Mouse (Mus musculus) kidney, adult 2 months (tissue): ENCODE data around the gene Sec62. TPM values are rescaled to one million over a fixed set of nuclear protein-coding genes. Genes with fewer than 3 reads are reported as not detected.

ENCODE experiments used
- DNase-seq: peaks from one replicate; pipeline ENCODE4 v3.0.0; 2021
- H3K27ac ChIP-seq: fragments of 200-500 bp; 2 replicates; pipeline ENCODE4 v1.5.1; 2012; ENCODE audit warnings: low read depth, low read length, control low read depth, inconsistent platforms; ENCODE audit not compliant: insufficient read depth
- H3K27me3 ChIP-seq: fragments of 200-500 bp; replicated peaks from 2 replicates; pipeline ENCODE4 v1.6.1; 2012; ENCODE audit warnings: mild to moderate bottlenecking, moderate library complexity, low read length, inconsistent platforms; ENCODE audit not compliant: control insufficient read depth, insufficient read depth
- H3K36me3 ChIP-seq: fragments of 200-500 bp; 2 replicates; pipeline ENCODE4 v1.6.1; 2012; ENCODE audit warnings: mild to moderate bottlenecking, moderate library complexity, low read length, inconsistent platforms; ENCODE audit not compliant: control insufficient read depth, insufficient read depth
- H3K4me1 ChIP-seq: fragments of 200-500 bp; 2 replicates; pipeline ENCODE4 v1.6.1; 2011; ENCODE audit warnings: low read length; ENCODE audit not compliant: control insufficient read depth, insufficient read depth
- H3K4me3 ChIP-seq: fragments of 200-500 bp; 2 replicates; pipeline ENCODE4 v1.5.1; 2011; ENCODE audit warnings: mild to moderate bottlenecking, low read depth, low read length, control low read depth; ENCODE audit not compliant: insufficient read depth
- CTCF ChIP-seq: fragments of 200-500 bp; conservative IDR thresholded peaks from 2 replicates; pipeline ENCODE4 v1.5.1; 2011; ENCODE audit warnings: low read depth, mild to moderate bottlenecking, control low read depth, low read length, moderate library complexity, mixed read lengths; ENCODE audit not compliant: insufficient read depth, insufficient read length
- POLR2A ChIP-seq: fragments of 200-500 bp; IDR thresholded peaks from one replicate; pipeline ENCODE4 v1.6.1; 2011; ENCODE audit warnings: low read depth, low read length, control low read depth
- WGBS: fragments of 180-500 bp; shearing (Covaris S2); methylation state at CpG from one replicate; pipeline ENCODE4 v1.1.7; 2018; 5-methylcytosine and 5-hydroxymethylcytosine counted together
- polyA plus RNA-seq: library from polyadenylated mRNA; depleted of rRNA; stranded (reverse); fragments of >200 nt; gene quantifications from 2 replicates; pipeline ENCODE4 v1.2.3, GENCODE M21; 2012; rRNA removed

Gene Sec62
- polyA plus RNA-seq, 1 experiment: 52.0 TPM

GRCm38 (mm10) chr3:30860705-30861104 lies 68.0 kb downstream of the Sec62 start:
- TF ChIP-seq POLR2A (no peak), CTCF (no peak)
- 67% methylated on average over 4 of the region's 4 CpGs for WGBS
- no peak overlapping the region for H3K4me3 ChIP-seq
- H3K4me1 ChIP-seq: no peaks in the 10 kb centered on the region; the same call in 1 of the 2 replicates
- no peaks in the 10 kb centered on the region for H3K36me3 ChIP-seq
- DNase-seq: no peak
- H3K27ac ChIP-seq: no peak overlapping the region
- no peaks in the 10 kb centered on the region for H3K27me3 ChIP-seq

DNA sequence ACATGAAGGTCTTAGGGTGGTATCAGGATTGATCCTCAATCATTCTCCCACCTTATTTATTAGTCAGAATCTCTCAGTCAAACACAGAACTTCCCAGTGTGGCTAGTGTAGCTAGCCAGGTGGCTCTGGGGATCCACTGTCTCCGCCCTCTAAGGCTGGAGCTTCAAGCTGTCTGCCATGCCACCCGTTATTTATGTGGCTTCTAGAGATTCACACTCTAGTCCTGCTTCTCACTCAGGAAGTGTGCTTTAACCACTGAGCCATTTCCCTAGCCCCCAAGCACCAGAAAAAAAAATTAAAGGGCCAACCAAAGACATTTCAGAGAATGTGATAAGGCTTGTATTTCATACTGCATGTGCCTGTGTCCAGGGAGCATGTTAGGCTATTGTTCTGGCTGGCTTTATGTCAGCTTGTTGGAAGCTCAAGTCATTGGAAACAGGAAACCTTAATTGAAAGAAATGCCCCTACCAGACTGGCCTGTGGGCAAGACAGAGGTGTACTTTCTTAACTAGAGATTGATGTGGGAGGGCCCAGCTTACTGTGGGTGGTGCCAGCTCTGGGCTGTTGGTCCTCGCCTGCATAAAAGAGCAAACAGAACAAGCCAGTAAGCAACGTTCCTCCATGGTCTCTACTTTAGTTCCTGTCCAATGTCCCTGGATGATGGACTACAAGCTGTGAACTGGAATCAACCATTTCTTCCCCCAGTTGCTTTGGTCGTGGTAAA lies 71.2 kb downstream of the Sec62 start:
- 58% methylated on average over 5 of the region's 5 CpGs for WGBS

DNA sequence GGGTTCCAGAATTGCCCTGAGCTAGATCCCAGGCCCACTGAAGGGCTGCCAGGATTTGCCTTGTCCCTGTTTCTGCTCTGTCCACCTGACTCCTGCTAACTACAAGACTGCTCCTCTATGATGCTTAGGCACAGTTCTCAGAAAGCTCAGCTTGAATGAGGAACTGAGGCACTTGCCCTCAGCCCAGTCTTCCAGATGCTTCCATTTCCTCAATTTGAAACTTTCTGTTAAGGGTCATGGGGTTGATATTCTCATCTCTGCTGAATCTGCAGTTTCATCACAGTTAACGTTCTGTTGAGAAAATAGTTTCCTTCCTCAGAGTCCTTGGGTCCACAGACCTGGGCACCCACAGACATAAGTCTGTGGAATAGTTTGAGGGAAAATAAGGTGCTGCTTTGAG lies 72.0 kb downstream of the Sec62 start:
- TF ChIP-seq POLR2A (no peak), CTCF (no peak)
- DNase-seq: peak; percentile 32
- 24% methylated on average over 1 of the region's 1 CpGs for WGBS
- Histone ChIP-seq H3K27me3 (no peaks in the 10 kb centered on the region), H3K27ac (peak overlapping the region; percentile 19; the same call in 1 of the 2 replicates), H3K4me1 (peaks cover 4% of the 10 kb centered on the region; the same call in 1 of the 2 replicates), H3K4me3 (no peak overlapping the region), H3K36me3 (no peaks in the 10 kb centered on the region)

More for the DNA sequence above, 71.2 kb downstream of the Sec62 start:
- Histone ChIP-seq H3K4me1 (peaks cover 4% of the 10 kb centered on the region; the same call in 1 of the 2 replicates), H3K4me3 (no peak overlapping the region), H3K36me3 (no peaks in the 10 kb centered on the region), H3K27me3 (no peaks in the 10 kb centered on the region), H3K27ac (peak overlapping the region; percentile 19; the same call in 1 of the 2 replicates)
- TF ChIP-seq POLR2A: no peak
- no peak for TF ChIP-seq CTCF
- DNase-seq: no peak

DNA sequence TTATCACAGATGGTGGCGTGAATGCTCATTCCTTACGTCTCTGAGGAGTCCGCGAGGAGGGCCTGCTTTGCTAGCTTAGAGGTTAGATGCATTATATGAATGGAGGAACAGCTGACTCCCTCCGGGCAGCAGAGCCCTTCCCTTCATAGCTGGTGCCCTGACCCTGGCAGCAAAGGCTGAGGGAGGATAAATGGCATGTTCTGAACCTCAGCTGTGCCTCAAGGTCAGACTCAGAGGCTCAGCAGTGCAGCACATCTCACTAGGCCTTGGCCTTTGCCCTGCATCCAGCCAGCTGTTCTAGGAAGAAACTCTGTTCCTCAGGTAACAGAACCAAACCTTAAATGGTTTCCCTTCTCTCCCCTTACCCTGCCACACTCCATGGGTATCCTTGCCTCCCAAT lies 75.5 kb downstream of the Sec62 start:
- Histone ChIP-seq H3K36me3 (no peaks in the 10 kb centered on the region), H3K4me1 (peaks cover 4% of the 10 kb centered on the region; the same call in 1 of the 2 replicates), H3K27me3 (no peaks in the 10 kb centered on the region), H3K4me3 (no peak overlapping the region), H3K27ac (no peak overlapping the region)
- WGBS: 80% methylated on average over 5 of the region's 5 CpGs
- DNase-seq: peak; percentile 35
- no peak for TF ChIP-seq CTCF
- TF ChIP-seq POLR2A: no peak

GRCm38 (mm10) chr3:30868625-30869024 lies 76.0 kb downstream of the Sec62 start:
- H3K27me3 ChIP-seq: no peaks in the 10 kb centered on the region
- TF ChIP-seq POLR2A (no peak), CTCF (no peak)
- DNase-seq: no peak
- no peak overlapping the region for H3K4me3 ChIP-seq
- no peak overlapping the region for H3K27ac ChIP-seq
- 82% methylated on average over 5 of the region's 5 CpGs for WGBS
- no peaks in the 10 kb centered on the region for H3K36me3 ChIP-seq
- peaks cover 4% of the 10 kb centered on the region; the same call in 1 of the 2 replicates for H3K4me1 ChIP-seq

- no peaks in the 10 kb centered on the region for H3K27me3 ChIP-seq
- H3K4me1 ChIP-seq: peaks cover 4% of the 10 kb centered on the region; the same call in 1 of the 2 replicates
- TF ChIP-seq POLR2A (no peak), CTCF (no peak)
- no peak overlapping the region for H3K27ac ChIP-seq
- DNase-seq: no peak
- no peak overlapping the region for H3K4me3 ChIP-seq
- H3K36me3 ChIP-seq: no peaks in the 10 kb centered on the region
- WGBS: 71% methylated on average over 1 of the region's 1 CpGs
Measured at GRCm38 (mm10) chr3:30869995-30870394, 77.3 kb downstream of the Sec62 start.

Other genes with a start within 250 kb of the Sec62 start
- 12.9 and 16.1 TPM in 2 replicates for gene Mecom, start 244.9 kb upstream of the Sec62 start, polyA plus RNA-seq
- gene Actrt3, start 192.9 kb upstream of the Sec62 start, polyA plus RNA-seq: 0.07 and 0.16 TPM in 2 replicates
- 9.9 and 11.2 TPM in 2 replicates for gene Mynn, start 190.8 kb upstream of the Sec62 start, polyA plus RNA-seq
- gene Lrriq4, start 148.4 kb upstream of the Sec62 start, polyA plus RNA-seq: 0.16 and 0.20 TPM in 2 replicates
- gene Lrrc34, start 145.0 kb upstream of the Sec62 start, polyA plus RNA-seq: 0.05 and 0.13 TPM in 2 replicates
- 8.6 and 8.8 TPM in 2 replicates for gene Lrrc31, start 93.0 kb upstream of the Sec62 start, polyA plus RNA-seq
- not detected in 2 replicates for gene Samd7, start 46.6 kb upstream of the Sec62 start, polyA plus RNA-seq
- gene Gpr160, start 63.1 kb downstream of the Sec62 start, polyA plus RNA-seq: 38.3 and 40.1 TPM in 2 replicates
- 23.9 and 27.7 TPM in 2 replicates for gene Phc3, start 176.5 kb downstream of the Sec62 start, polyA plus RNA-seq
- 15.1 and 16.4 TPM in 2 replicates for gene Prkci, start 202.9 kb downstream of the Sec62 start, polyA plus RNA-seq